Mouse (Mus musculus): ENCODE data around the gene Fryl.
A peak's percentile ranks its signal among the peaks of the same experiment; 100 is the strongest.

The Fryl gene

DNA sequence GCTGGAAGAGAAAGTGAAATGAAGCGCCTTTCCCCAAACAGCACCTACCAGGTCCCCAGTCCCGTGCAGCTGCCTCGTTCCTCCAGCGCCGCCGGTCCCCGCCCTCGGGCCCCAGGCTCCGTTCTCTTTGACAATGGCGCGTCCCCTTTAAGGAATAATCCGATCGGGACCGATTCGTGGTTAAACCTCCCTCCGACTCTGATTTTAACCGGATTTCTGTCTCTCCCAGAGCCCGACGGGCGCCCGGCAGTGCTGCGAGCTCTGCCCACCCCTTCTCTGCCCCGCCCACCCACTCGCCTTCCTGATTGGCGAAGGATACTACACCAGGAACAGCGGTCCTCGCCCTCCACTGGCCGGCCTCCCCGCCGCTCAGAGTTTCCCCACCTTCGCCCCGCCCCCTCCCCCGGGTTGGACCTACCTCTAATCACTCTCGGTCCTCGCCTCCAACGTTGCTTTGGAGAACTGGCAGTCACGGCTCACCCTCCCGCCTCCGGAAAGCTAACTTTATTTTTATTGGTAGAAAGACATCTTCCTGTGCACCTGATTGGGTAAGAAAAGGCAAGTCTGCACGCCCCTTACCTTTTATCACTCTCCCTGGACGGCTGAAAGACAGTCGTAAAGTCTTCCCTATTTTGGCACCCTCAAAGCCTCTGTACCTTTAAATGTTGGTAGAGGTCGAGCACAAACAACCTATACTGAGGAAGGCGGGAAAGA, at the start of gene Fryl:
Gene Fryl, minus strand, starts transcription at position 268 of the 714 bp plus-strand sequence.
- DNase-seq (ENCODE audit: low spot score) = peak; percentile 95

DNA sequence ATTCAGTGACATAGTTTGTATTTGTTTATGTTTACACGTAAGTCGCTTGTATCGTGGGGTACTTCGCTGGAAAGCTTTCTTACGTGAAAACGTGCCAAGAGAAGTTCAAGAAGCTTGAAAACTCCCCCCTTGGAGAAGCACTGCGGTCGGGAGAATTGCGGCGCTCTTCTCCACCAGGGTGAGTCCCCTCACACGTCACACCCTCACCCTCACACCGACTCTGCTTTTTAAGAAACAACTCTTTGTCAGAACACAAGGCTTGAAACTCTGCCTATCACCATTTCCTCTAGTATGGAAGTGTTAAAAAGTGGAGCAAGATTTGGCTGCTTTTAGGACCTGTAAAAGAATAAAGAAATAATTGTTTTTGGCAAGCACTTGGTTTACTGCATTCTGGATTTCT, 48.1 kb upstream of the Fryl start:
- no peak for DNase-seq (ENCODE audit: low spot score)

GRCm38 (mm10) chr5:73301601-73302307, 45.3 kb upstream of the Fryl start:
- DNase-seq (ENCODE audit: low spot score) = no peak

GRCm38 (mm10) chr5:73295916-73296315, 39.5 kb upstream of the Fryl start:
- no peak for DNase-seq (ENCODE audit: low spot score)

DNA sequence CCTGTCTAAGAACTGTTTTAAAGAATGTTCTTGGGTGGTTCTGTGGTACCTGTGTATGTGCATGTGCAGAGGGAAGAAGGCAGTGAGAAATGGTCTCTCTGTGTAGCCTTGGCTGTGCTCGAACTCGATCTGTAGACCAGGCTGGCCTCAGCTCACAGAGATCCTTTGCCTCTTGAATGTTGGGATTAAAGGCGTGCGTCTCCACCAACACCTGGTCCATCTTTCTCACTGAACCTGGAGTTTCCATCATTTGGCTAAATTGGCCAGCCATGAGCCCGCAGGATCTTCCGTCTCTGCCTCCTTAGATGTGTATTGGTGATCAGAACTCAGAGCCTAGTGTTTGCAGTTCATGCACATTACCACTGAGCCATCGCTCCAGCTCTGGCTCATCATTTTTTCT, 38.6 kb upstream of the Fryl start:
- DNase-seq (ENCODE audit: low spot score) = no peak

GRCm38 (mm10) chr5:73293458-73293827, 37.0 kb upstream of the Fryl start:
- no peak for DNase-seq (ENCODE audit: low spot score)

GRCm38 (mm10) chr5:73292502-73293457, 36.4 kb upstream of the Fryl start, which contains the start of gene Ociad1:
Gene Ociad1, plus strand, starts transcription at chr5:73292784.
- peak; percentile 96 for DNase-seq (ENCODE audit: low spot score)

GRCm38 (mm10) chr5:73289900-73290299, 33.5 kb upstream of the Fryl start:
- no peak for DNase-seq (ENCODE audit: low spot score)

DNA sequence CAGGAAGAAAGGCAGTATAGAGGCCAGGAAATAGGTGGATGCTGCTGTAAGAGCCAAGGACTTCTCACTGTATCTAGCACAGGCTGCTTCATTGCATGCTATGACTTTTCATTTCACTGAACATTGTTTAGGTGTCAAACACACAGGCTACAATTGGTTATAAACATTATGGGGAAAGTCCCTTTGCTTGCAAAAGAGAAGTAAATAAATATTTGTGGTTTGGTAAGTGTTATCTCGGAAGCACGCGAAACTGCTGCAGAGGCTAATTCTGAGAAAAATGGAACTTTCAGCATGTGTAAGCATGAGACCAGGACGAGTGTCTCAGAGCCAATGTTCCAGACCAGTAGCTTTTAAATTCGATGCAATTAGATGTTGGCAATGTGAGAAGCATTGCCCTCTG, 30.2 kb upstream of the Fryl start:
- no peak for DNase-seq (ENCODE audit: low spot score)

DNA sequence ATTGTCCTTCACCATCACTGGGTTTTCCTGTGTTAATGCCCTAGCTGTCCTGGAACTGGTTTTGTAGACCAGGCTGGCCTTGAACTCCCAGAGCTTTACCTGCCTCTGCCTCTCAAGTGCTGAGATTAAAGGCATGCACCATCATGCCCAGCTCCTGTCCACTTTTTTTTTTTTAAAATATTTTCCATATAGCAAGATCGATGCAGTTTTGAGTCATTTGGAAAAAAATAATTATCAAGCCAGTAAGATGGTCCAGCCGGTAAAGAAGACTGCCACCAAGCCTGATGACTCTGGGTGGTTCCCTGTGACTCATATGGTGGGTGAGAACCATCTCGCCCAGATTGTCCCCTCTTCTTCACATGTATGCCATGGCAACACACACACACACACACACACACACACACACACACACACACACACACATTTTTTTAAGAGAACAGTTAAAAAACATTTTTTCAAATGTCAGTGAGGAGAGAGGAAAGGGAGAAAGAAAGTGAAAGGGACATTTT, 29.1 kb upstream of the Fryl start:
- no peak for DNase-seq (ENCODE audit: low spot score)

DNA sequence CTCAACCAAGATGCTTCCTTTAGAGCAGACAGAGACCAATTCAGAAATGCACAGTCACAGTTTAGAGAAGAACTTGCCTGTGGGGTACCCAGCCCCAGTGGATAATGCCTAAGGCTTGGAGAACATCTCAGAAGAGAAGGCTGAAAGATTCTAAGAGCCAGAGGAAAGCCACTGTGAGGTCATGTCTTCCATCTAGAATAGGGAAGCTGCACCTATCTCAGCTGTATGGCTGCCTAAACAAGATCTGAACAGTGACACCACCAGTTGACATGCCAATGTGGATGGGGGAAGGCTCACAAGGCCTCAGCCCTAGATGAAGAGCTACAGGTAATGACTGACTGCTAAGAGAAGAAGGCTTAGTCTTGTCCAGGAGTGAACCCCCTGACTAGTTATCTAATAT, 27.6 kb upstream of the Fryl start:
- no peak for DNase-seq (ENCODE audit: low spot score)

DNA sequence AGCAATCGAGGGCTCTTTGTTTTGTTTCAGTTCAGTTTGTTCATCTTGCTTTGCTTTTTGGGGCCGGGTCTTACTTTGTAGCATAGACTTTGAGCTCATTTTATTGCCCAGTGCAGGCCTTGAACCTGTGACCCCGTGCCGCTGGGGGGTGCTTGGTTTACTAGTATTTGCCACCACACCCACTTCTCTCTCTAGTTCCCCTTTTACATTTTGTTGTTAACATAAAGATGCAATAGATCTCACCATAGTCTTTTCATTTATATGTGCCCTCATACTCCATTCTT, 24.1 kb upstream of the Fryl start:
- no peak for DNase-seq (ENCODE audit: low spot score)

- DNase-seq (ENCODE audit: low spot score) = no peak
Measured at GRCm38 (mm10) chr5:73279732-73280566, 23.5 kb upstream of the Fryl start.

DNA sequence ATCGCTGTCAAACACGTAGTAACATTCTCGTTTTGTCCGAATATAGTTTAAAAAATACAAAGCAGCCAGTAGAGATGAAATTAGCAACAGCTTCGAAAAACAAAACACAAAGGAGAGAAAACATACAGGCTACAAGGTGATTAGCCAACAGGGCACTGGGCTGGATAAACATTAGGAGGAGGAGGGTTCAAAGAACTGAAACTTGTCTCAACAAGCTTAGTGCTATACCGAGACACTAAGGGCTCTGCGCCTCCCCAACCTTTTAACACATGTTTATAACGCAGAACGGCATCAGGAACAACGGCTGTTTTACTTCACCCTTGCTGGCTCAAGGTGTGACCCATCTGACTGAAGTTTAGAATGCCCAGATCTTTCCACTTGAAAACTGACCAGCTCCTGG, 22.8 kb upstream of the Fryl start:
- DNase-seq (ENCODE audit: low spot score) = no peak

DNA sequence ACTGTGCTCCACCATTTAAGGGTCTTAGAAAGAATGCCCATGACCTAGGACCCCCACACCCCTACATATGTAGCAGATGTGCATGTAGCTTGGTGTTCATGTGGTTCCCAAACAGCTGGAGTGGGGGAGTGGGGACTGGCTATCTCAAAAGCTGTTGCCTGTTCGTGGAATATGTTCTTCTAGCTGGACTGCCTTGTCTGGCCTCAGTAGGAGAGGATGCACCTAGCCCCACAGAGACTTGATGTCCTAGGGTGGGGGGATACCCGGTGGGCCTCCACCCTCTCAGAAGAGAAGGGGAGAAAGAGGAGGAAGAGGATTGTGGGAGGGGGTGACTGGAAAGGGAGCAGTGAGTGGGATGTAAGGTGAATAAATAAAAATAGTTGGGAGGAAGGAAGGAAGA, 18.5 kb upstream of the Fryl start:
- DNase-seq (ENCODE audit: low spot score) = no peak

DNA sequence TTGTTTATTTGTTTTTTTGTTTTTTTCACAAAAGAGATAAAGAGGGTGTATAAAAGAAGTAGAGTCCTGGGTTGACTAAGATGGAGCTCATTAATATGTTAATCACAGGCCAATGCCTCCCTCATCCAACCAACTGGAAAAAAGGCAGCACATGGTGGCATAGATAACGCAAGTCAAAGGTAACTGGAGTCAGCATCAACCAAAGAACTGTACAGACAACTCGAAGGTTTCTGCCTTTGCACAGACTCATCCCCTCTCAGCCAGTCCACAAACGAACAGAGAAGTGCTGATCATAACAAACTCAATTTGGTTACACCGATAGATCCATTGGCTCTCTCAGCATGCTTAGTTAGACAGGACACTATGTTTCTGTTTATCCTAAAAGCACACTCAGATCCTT, 16.8 kb upstream of the Fryl start:
- DNase-seq (ENCODE audit: low spot score) = no peak

DNA sequence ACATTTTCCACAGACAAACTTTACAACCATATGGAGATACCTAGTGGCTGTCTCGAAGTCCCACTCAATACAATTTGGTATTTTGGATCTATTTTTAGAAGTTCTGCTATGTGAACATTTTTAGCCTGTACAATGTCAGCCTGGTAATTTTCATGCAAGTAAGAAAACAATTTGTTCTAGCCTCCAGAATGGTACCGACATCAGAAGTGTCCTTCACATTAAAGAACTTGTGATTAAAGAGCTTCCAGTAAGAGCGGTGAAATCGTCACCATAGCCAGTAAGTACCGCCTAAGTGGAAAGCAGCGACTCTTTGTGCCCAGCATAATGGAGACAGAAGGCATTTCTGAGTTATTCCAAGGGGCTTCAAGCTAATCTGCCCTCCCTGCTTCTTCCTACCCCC, 14.2 kb upstream of the Fryl start:
- DNase-seq (ENCODE audit: low spot score) = no peak

DNA sequence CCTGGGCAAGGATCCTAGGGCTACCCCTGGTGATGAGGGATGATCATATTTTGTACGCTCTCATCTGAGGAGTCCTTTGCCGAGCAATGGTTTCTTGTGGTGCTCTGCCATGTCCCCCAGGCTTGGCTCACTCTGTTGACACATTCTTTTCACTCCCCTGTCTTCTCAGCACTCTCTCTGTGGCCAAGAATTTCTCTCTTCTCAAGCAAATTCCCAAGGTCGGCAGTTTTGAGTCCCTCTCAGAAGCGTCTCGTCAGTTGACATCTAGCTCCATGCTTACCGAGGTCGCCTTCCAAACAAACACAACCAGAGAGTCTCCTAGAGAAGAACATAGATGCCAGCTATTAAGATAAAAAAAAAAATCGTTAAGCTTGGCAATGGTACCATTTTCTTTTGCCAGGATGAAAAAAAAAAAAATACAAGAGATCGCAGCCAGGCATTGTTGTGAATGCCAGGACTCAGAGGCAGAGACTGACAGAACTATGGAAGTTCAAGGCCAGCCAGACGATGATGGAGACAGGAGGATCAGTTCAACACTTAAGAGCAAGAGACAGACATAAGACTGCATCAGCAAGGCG, 12.3 kb upstream of the Fryl start:
- no peak for DNase-seq (ENCODE audit: low spot score)

DNA sequence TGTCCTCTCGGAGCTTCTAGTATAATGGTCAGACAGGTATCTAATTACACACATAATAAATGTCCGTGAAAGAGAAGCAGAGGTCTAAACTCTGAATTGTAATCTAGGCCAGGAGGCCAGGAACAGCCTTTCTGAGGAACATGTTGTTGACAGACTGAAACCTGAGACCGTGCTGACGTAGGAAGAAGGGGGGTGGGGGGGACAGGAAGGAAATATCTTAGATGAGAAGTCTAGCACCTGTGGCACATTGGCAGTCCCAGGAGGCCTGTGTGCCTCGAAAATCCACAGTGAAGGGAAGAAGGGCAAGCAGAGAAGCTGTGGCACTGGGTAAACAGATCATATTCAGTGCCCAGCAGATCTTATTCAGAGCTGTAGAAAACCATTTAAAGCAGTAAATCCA, 9.0 kb upstream of the Fryl start:
- no peak for DNase-seq (ENCODE audit: low spot score)

DNA sequence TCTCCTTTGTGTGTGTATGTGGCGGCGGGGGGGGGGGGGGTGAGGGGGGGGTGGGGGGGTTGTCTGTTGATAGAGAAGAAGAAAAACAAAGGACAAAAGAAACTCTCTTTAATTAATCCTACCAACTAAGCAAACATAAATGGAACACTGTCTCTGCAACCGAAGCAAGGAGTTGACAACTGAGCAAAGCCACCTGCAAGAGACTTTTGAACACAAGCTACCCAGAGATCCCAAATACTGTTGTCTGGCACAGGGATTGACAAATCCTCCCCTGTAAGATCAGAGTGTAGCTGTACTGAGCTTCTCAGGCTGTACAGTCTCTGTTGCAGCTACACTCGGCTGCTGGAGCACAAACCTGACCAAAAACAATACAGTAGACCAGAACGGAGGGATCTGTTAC, 7.7 kb upstream of the Fryl start:
- DNase-seq (ENCODE audit: low spot score) = no peak

DNA sequence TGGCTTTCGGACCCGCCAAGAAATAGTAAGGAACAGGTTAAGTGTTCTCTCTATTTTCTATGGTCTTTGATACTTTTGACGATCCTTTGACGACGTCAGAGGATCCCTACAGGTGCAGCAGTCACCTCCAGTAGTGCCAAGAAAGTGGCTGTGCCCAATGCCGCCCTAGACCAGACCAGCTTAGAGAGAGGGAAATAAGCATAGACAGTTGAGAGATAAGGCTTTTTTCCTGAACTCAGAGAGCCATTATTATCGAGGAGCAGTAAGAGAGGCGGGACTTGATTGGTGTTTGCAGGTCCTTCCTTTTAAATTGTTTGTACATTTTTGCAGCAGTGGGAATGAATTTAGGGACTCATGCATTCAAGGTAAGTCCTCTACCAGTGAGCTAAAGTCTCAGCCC, 1.3 kb upstream of the Fryl start:
- DNase-seq (ENCODE audit: low spot score) = no peak
